Mouse (Mus musculus) cerebellum, postnatal 14 days (tissue): ENCODE measurements around the gene Pagr1a.
A peak's percentile ranks its signal among the peaks of the same experiment; 100 is the strongest.

Source experiments
- DNase-seq, 2 experiments: peaks; one replicate each; pipeline ENCODE4 v3.0.0; 2021; ENCODE audit warnings: mixed read lengths in 2 of 2

The Pagr1a gene

GRCm38 (mm10) chr7:127016971-127017949 lies at the start of gene Pagr1a:
Pagr1a (minus strand) TSS chr7:127017352.
- DNase-seq = peak; percentile 98

GRCm38 (mm10) chr7:127066317-127066716 lies 49.2 kb upstream of the Pagr1a start:
- no peak for DNase-seq

- no peak for DNase-seq
Observed at GRCm38 (mm10) chr7:127065538-127065937, 48.4 kb upstream of the Pagr1a start.

- no peak for DNase-seq
Observed at GRCm38 (mm10) chr7:127055026-127055585, 38.0 kb upstream of the Pagr1a start.

- peak; percentile 94 to 95 for DNase-seq
Observed at GRCm38 (mm10) chr7:127041851-127042672, 24.9 kb upstream of the Pagr1a start, which contains the start of gene Kif22. Kif22 (minus strand) TSS chr7:127042471.

- no peak for DNase-seq
Observed at GRCm38 (mm10) chr7:127031244-127031643, 14.1 kb upstream of the Pagr1a start.

- DNase-seq = no peak
Observed at GRCm38 (mm10) chr7:127030172-127030571, 13.0 kb upstream of the Pagr1a start.

GRCm38 (mm10) chr7:127027885-127028284 lies 10.7 kb upstream of the Pagr1a start:
- DNase-seq = no peak

GRCm38 (mm10) chr7:127026984-127027726 lies 10.0 kb upstream of the Pagr1a start, which contains the start of gene Maz:
Maz (minus strand) TSS chr7:127027037.
- peak; percentile 99 for DNase-seq

GRCm38 (mm10) chr7:127026616-127026983 lies 9.4 kb upstream of the Pagr1a start:
- peak in 1 of 2 experiments; percentile 87 for DNase-seq

- DNase-seq = peak; percentile 82 to 83
Observed at GRCm38 (mm10) chr7:127026161-127026600, 9.0 kb upstream of the Pagr1a start.

- peak; percentile 72 to 73 for DNase-seq
Observed at GRCm38 (mm10) chr7:127025556-127026160, 8.5 kb upstream of the Pagr1a start.

GRCm38 (mm10) chr7:127024755-127025555 lies 7.8 kb upstream of the Pagr1a start:
- DNase-seq = peak; percentile 88

- DNase-seq = peak in 1 of 2 experiments; percentile 25
Observed at GRCm38 (mm10) chr7:127023896-127024690, 6.9 kb upstream of the Pagr1a start.

- DNase-seq = peak; percentile 42 to 50
Observed at GRCm38 (mm10) chr7:127023272-127023691, 6.1 kb upstream of the Pagr1a start.

- DNase-seq = peak in 1 of 2 experiments; percentile 7
Observed at GRCm38 (mm10) chr7:127022528-127023271, 5.5 kb upstream of the Pagr1a start.

GRCm38 (mm10) chr7:127021563-127022527 lies 4.7 kb upstream of the Pagr1a start:
- DNase-seq = peak in 1 of 2 experiments; percentile 7
